In the genomic region with DNA sequence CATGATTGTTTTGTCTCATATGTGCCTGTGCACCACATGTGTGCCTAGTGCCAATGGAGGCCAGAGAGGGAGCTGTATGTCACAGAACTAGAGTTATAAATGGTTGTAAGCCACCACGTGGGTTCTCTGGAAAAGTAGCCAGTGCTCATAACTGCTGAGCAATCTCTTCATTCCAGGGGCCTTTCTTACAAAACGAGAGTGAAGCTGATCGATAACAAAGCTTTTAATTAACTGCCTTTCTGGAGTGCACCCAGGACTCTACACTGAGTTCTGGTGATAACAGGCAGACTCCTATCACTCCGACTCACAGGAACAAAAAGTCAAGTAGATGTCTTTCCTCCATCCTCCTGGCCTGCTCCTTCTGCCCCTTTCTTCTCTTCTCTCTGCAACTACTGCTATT, we compare ENCODE assay signal across 10 mouse cellular contexts. TPM values are rescaled to one million over a fixed set of nuclear protein-coding genes. Genes with fewer than 3 reads are reported as not detected.
"Had no signal": no experiment of that assay in that cellular context is flagged by ENCODE, and none has a peak within 500 bp of the region (broad histone marks: within the 10 kb centered on the region; RNA-seq: fewer than 3 reads in every experiment).

No protein-coding gene starts in this region.

RNA-seq across cellular contexts. Expression of a gene that starts 9.9 kb away (rescaled TPM):
- total RNA-seq: midbrain, postnatal 0 days; monocyte, adult 5-6 weeks; neutrophil, adult 5-6 weeks had no signal
- polyA plus RNA-seq: lung, embryonic 14.5 days; midbrain, embryonic 11.5 days; midbrain, embryonic 13.5 days; midbrain, postnatal 0 days; neural tube, embryonic 12.5 days; spleen, adult 2 months had no signal

RNA-seq across cellular contexts. Expression of a gene that starts 52.8 kb away (rescaled TPM):
- total RNA-seq: midbrain, postnatal 0 days; monocyte, adult 5-6 weeks; neutrophil, adult 5-6 weeks had no signal
- polyA plus RNA-seq: lung, embryonic 14.5 days; midbrain, embryonic 15.5 days; neural tube, embryonic 14.5 days had no signal
